Mouse (Mus musculus) embryonic facial prominence, embryonic 14.5 days (tissue): ENCODE measurements at regions not wholly inside any gene's neighbourhood (a gene's known extent, or its start where the extent isn't known, plus 50 kb on each side); places are given as distances from the start of the nearest gene placed in this dataset.
A peak's percentile ranks its signal among the peaks of the same experiment; 100 is the strongest.

ENCODE experiments used
- ATAC-seq: fragments of 200-750 bp; cut with Nextera tagmentation; 2 replicates; pipeline ENCODE4 v1.8.0; 2017; ENCODE audit warnings: low read depth, moderate number of reproducible peaks, moderate TSS enrichment
- DNase-seq: peaks from one replicate; pipeline ENCODE4 v3.0.0-alpha.2; 2015; ENCODE audit warnings: low spot score
- H3K27ac ChIP-seq: fragments of 300-500 bp; sonication (generic); replicated peaks from 2 replicates; pipeline ENCODE4 v1.5.1; 2014; ENCODE audit warnings: low read depth, mild to moderate bottlenecking, low read length, moderate library complexity
- H3K27me3 ChIP-seq: fragments of 300-500 bp; sonication (generic); replicated peaks from 2 replicates; pipeline ENCODE4 v1.6.1; 2014; ENCODE audit warnings: low read length; ENCODE audit not compliant: control insufficient read depth, insufficient read depth
- H3K36me3 ChIP-seq: fragments of 300-500 bp; sonication (generic); 2 replicates; pipeline ENCODE4 v1.6.1; 2014; ENCODE audit warnings: low read length, mixed read lengths; ENCODE audit not compliant: control insufficient read depth, insufficient read depth
- H3K4me1 ChIP-seq: fragments of 300-500 bp; sonication (generic); 2 replicates; pipeline ENCODE4 v1.6.1; 2014; ENCODE audit warnings: antibody characterized with exemption, low read length; ENCODE audit not compliant: control insufficient read depth, insufficient read depth
- H3K4me2 ChIP-seq: fragments of 300-500 bp; sonication (generic); 2 replicates; pipeline ENCODE4 v1.6.1; 2014; ENCODE audit warnings: low read depth, mild to moderate bottlenecking, low read length, moderate library complexity, mixed read lengths
- H3K4me3 ChIP-seq: fragments of 300-500 bp; sonication (generic); 2 replicates; pipeline ENCODE4 v1.5.1; 2014; ENCODE audit warnings: low read depth, mild to moderate bottlenecking, low read length
- H3K9ac ChIP-seq: fragments of 300-500 bp; sonication (generic); 2 replicates; pipeline ENCODE4 v1.6.1; 2014; ENCODE audit warnings: low read depth, mild to moderate bottlenecking, low read length, moderate library complexity, mixed read lengths
- H3K9me3 ChIP-seq: fragments of 300-500 bp; sonication (generic); 2 replicates; pipeline ENCODE4 v1.6.1; 2016; ENCODE audit warnings: low read length; ENCODE audit not compliant: control insufficient read depth
- whole genome bisulfite sequencing: fragments of 180-500 bp; shearing (Covaris S2); extraction: QIAGEN DNeasy Blood & Tissue Kit; methylation state at CpG from one replicate; pipeline ENCODE4 v1.1.7; 2014; 5-methylcytosine and 5-hydroxymethylcytosine counted together

GRCm38 (mm10) chr14:24993751-24994658, 465.0 kb upstream of the Zmiz1 start:
- ATAC-seq (no peak), DNase-seq (peak; percentile 55)
- Histone ChIP-seq H3K4me2 (peak overlapping the region; percentile 18), H3K27me3 (no peaks in the 10 kb centered on the region), H3K4me1 (peaks cover 29% of the 10 kb centered on the region), H3K36me3 (no peaks in the 10 kb centered on the region), H3K4me3 (no peak overlapping the region), H3K9me3 (peaks cover 6% of the 10 kb centered on the region), H3K27ac (peak overlapping the region; percentile 44), H3K9ac (peak overlapping the region; percentile 19; the same call in 1 of the 2 replicates)
- WGBS, result 33% methylated on average over 21 of the region's 21 CpGs

DNA sequence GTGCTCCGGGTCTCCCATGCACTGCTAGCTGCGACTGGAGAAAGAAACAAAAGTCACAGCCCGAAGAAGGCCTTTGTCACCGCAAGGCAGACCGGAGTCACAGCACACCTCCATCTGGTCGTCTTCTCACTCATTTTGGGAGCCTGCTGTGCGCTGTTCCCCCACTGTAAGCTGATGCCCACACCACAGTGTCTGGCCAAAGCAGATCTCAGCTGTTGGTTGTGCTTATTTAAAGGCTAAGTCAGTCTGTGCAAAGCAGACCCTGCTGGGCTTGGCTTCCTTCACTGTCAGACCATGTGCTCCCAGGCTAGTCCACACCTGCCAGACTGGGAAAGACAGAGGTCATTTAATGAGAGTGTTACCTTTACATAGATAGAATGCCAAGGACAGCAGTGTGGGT, 463.8 kb upstream of the Zmiz1 start:
- H3K9ac ChIP-seq, result no peak overlapping the region
- peak; percentile 61; the same call in 1 of the 2 replicates for ATAC-seq
- H3K36me3 ChIP-seq, result no peaks in the 10 kb centered on the region
- peak; percentile 77 for DNase-seq
- peaks cover 6% of the 10 kb centered on the region for H3K9me3 ChIP-seq
- no peaks in the 10 kb centered on the region for H3K27me3 ChIP-seq
- H3K4me2 ChIP-seq, result no peak overlapping the region
- H3K4me1 ChIP-seq, result peaks cover 29% of the 10 kb centered on the region
- no peak overlapping the region for H3K4me3 ChIP-seq
- 44% methylated on average over 7 of the region's 7 CpGs for WGBS
- peak overlapping the region; percentile 58; the same call in 1 of the 2 replicates for H3K27ac ChIP-seq

DNA sequence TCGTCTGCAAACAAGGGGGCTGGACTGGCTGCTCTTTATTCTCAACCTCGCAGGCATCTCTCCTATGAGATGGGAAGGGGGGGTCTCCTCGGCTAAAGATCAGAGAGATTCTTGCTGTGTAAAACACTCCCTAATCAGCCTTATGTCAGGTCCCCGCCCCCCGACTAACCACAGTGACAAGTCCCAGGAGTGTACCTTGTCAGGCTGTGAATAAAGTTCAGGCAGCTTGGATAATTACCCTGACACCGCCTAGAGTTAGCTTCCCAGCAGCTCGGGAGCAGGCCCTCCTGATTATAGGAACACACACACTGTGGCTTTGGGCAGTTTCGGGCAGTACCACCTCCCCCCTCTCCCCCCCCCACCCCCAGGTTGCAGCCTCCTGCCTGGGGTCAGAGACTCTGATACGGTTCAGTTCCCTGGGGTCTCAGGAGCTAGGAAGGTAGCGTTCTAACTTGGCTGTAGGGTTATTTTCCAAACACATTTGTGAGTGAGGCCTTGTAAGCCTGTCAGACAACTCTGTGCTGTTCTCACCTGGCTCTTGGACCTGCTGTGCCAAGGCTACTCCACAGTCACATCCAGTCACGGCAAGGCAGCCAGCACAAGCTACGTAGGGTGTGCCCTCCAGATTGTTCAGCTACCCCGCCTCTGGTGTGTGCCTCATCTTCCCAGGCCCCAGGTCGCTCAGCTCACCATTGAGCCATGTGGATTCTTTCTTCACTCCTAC, 461.0 kb upstream of the Zmiz1 start:
- H3K4me1 ChIP-seq, result peaks cover 29% of the 10 kb centered on the region
- ATAC-seq, result peak; percentile 80
- DNase-seq, result peak; percentile 76
- no peaks in the 10 kb centered on the region for H3K9me3 ChIP-seq
- H3K27me3 ChIP-seq, result no peaks in the 10 kb centered on the region
- H3K9ac ChIP-seq, result no peak overlapping the region
- WGBS, result 28% methylated on average over 14 of the region's 14 CpGs
- no peaks in the 10 kb centered on the region for H3K36me3 ChIP-seq
- H3K4me2 ChIP-seq, result no peak overlapping the region
- H3K27ac ChIP-seq, result no peak overlapping the region; the same call in 1 of the 2 replicates
- no peak overlapping the region for H3K4me3 ChIP-seq

DNA sequence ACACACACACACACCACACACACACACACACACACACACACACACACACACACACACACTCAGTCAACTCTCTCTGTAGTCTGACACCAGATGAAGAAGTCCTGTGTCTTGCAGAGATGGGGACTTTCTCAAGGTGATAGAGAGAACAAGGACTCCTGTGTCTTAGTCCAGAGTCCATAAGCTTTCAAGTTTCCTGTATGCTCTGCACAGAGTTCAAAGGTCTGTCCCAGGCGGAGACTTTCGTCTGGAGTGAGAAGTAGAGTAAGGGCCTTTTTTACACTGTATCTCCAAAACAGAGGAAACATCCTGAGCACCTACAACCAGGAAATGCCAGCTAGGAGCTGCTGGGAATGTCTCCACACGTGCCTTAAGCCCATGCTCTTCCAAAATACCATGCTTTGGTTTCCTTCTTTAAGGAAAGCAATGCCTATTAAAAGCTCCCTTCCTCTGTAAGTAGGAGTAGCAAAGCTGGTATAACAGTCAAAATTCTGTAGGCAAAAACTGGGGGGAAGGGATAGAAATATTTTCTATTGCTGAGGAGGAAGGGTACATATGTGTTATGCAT, 459.9 kb upstream of the Zmiz1 start:
- WGBS, result 48% methylated on average over 3 of the region's 3 CpGs
- Histone ChIP-seq H3K9me3 (no peaks in the 10 kb centered on the region), H3K9ac (no peak overlapping the region), H3K4me3 (no peak overlapping the region), H3K4me1 (peaks cover 20% of the 10 kb centered on the region), H3K4me2 (no peak overlapping the region), H3K27ac (no peak overlapping the region), H3K36me3 (no peaks in the 10 kb centered on the region), H3K27me3 (no peaks in the 10 kb centered on the region)
- DNase-seq, result no peak
- no peak for ATAC-seq

GRCm38 (mm10) chr14:25005241-25005946, 453.6 kb upstream of the Zmiz1 start:
- Histone ChIP-seq H3K4me2 (no peak overlapping the region), H3K9ac (no peak overlapping the region), H3K4me3 (no peak overlapping the region), H3K27ac (no peak overlapping the region), H3K4me1 (no peaks in the 10 kb centered on the region), H3K27me3 (no peaks in the 10 kb centered on the region), H3K36me3 (no peaks in the 10 kb centered on the region), H3K9me3 (0 out of 2 replicates have a peak, but pooled peaks cover 2% of the 10 kb centered on the region)
- 63% methylated on average over 11 of the region's 11 CpGs for WGBS
- ATAC-seq (no peak), DNase-seq (no peak)

- Histone ChIP-seq H3K4me2 (no peak overlapping the region), H3K9me3 (0 out of 2 replicates have a peak, but pooled peaks cover 4% of the 10 kb centered on the region), H3K27me3 (no peaks in the 10 kb centered on the region), H3K27ac (no peak overlapping the region), H3K4me3 (no peak overlapping the region), H3K4me1 (peaks cover 16% of the 10 kb centered on the region), H3K9ac (no peak overlapping the region), H3K36me3 (no peaks in the 10 kb centered on the region)
- WGBS, result 64% methylated on average over 3 of the region's 3 CpGs
- DNase-seq (no peak), ATAC-seq (no peak)
These were observed 447.1 kb upstream of the Zmiz1 start for GRCm38 (mm10) chr14:25011926-25012325.

DNA sequence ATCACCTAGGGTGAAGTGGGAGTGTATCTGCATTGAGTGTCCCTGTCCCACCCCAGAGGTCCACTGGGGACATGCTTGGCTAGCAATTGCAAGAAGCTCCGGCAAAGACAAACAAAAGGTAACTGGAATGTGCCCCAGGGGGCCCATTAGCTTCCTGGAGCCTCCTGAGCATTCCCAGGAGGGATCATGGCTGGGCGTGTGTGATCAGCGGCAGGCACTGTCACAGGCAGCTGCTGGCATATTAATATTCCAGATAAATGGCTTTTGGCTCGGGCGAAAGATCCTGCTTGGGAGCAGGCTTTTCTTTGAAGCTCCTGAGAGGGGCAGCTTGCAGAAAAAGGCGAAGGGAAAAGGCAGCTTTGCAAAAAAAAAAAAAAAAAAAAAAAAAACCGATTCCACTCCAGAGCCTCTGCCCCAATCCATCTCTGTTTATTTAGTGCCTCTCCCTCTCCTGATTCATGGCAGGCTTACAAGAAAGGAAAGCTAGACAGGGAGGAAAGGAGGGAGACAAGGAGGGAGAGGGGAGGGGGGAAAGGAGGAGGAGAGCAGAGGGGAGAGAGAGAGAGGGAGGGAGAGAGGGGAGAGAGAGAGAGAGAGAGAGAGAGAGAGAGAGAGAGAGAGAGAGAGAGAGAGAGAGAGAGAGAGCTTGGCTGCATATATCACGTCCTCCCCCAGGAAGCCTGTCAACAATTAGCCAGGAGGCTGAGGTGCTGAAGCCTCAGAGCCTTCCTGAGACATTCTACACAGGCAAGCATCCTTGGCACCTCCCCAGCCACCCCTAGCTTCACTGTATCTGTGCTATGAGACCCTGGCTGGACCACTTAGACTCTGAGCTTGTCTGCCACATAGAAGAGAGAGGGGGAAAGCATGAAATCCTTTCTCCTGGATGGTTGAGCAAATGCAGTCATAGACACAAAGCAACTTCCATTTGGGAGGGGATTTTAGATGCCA, 443.4 kb upstream of the Zmiz1 start:
- ATAC-seq (peak; percentile 53), DNase-seq (peak; percentile 89)
- no peaks in the 10 kb centered on the region for H3K27me3 ChIP-seq
- H3K4me1 ChIP-seq, result peaks cover 28% of the 10 kb centered on the region
- peak overlapping the region; percentile 37 for H3K4me2 ChIP-seq
- H3K36me3 ChIP-seq, result no peaks in the 10 kb centered on the region
- H3K27ac ChIP-seq, result peak overlapping the region; percentile 83
- H3K9me3 ChIP-seq, result no peaks in the 10 kb centered on the region
- H3K4me3 ChIP-seq, result no peak overlapping the region
- WGBS, result 1% methylated on average over 8 of the region's 8 CpGs
- H3K9ac ChIP-seq, result no peak overlapping the region
